Mouse (Mus musculus): ENCODE results near the gene Etl4. TPM values are rescaled to one million over a fixed set of nuclear protein-coding genes. Genes with fewer than 3 reads are reported as not detected.

The Etl4 gene
- polyA plus RNA-seq, 1 experiment from 2014 or later = 2.5 TPM

- no peak for ATAC-seq (ENCODE audit: low FRiP score, low TSS enrichment)
- Histone ChIP-seq H3K9me3 (ENCODE audit: control insufficient read depth, low read length) (no peaks in the 10 kb centered on the region), H3K4me2 (ENCODE audit: low read length) (no peak overlapping the region), H3K27me3 (ENCODE audit: control insufficient read depth, insufficient read depth, low read length) (no peaks in the 10 kb centered on the region), H3K9ac (replicated peaks; ENCODE audit: low read length) (no peak overlapping the region), H3K36me3 (ENCODE audit: control insufficient read depth, insufficient read depth, low read length) (no peaks in the 10 kb centered on the region), H3K4me1 (ENCODE audit: control insufficient read depth, insufficient read depth, low read length) (no peaks in the 10 kb centered on the region), H3K27ac (replicated peaks; ENCODE audit: low read depth, low read length) (no peak overlapping the region), H3K4me3 (replicated peaks; ENCODE audit: low read depth, low read length) (no peak overlapping the region)
- WGBS = 58% methylated on average over 9 of the region's 9 CpGs
- DNase-seq = no peak
These were observed 733.2 kb downstream of the Etl4 start for GRCm38 (mm10) chr2:20642818-20643217.

- DNase-seq (peak; percentile 16), ATAC-seq (ENCODE audit: low FRiP score, low TSS enrichment) (0 out of 2 replicates have a peak, but pooled peaks have one; percentile 41)
- H3K4me2 ChIP-seq (ENCODE audit: low read length) = no peak overlapping the region
- no peak overlapping the region for H3K27ac ChIP-seq (replicated peaks; ENCODE audit: low read depth, low read length)
- H3K36me3 ChIP-seq (ENCODE audit: control insufficient read depth, insufficient read depth, low read length) = no peaks in the 10 kb centered on the region
- H3K27me3 ChIP-seq (ENCODE audit: control insufficient read depth, insufficient read depth, low read length) = no peaks in the 10 kb centered on the region
- H3K9ac ChIP-seq (replicated peaks; ENCODE audit: low read length) = no peak overlapping the region
- no peaks in the 10 kb centered on the region for H3K9me3 ChIP-seq (ENCODE audit: control insufficient read depth, low read length)
- H3K4me1 ChIP-seq (ENCODE audit: control insufficient read depth, insufficient read depth, low read length) = no peaks in the 10 kb centered on the region
- whole genome bisulfite sequencing = 40% methylated on average over 4 of the region's 4 CpGs
- H3K4me3 ChIP-seq (replicated peaks; ENCODE audit: low read depth, low read length) = no peak overlapping the region
These were observed 740.2 kb downstream of the Etl4 start for GRCm38 (mm10) chr2:20649817-20650216.

GRCm38 (mm10) chr2:20653116-20653515 is 743.5 kb downstream of the Etl4 start:
- Histone ChIP-seq H3K4me3 (replicated peaks; ENCODE audit: low read depth, low read length) (no peak overlapping the region), H3K9me3 (ENCODE audit: control insufficient read depth, low read length) (no peaks in the 10 kb centered on the region)
- no peak for ATAC-seq (ENCODE audit: low FRiP score, low TSS enrichment)

GRCm38 (mm10) chr2:20654058-20654457 is 744.5 kb downstream of the Etl4 start:
- ATAC-seq (ENCODE audit: low FRiP score, low TSS enrichment) (no peak), DNase-seq (no peak)
- no peak overlapping the region for H3K27ac ChIP-seq (replicated peaks; ENCODE audit: low read depth, low read length)
- no peaks in the 10 kb centered on the region for H3K36me3 ChIP-seq (ENCODE audit: control insufficient read depth, insufficient read depth, low read length)
- H3K4me2 ChIP-seq (ENCODE audit: low read length) = no peak overlapping the region
- H3K9ac ChIP-seq (replicated peaks; ENCODE audit: low read length) = no peak overlapping the region
- WGBS = 90% methylated on average over 8 of the region's 8 CpGs
- no peaks in the 10 kb centered on the region for H3K4me1 ChIP-seq (ENCODE audit: control insufficient read depth, insufficient read depth, low read length)
- no peaks in the 10 kb centered on the region for H3K27me3 ChIP-seq (ENCODE audit: control insufficient read depth, insufficient read depth, low read length)
- H3K9me3 ChIP-seq (ENCODE audit: control insufficient read depth, low read length) = no peaks in the 10 kb centered on the region
- H3K4me3 ChIP-seq (replicated peaks; ENCODE audit: low read depth, low read length) = no peak overlapping the region

More at GRCm38 (mm10) chr2:20653116-20653515, 743.5 kb downstream of the Etl4 start:
- H3K27ac ChIP-seq (replicated peaks; ENCODE audit: low read depth, low read length) = no peak overlapping the region
- H3K9ac ChIP-seq (replicated peaks; ENCODE audit: low read length) = no peak overlapping the region
- no peaks in the 10 kb centered on the region for H3K27me3 ChIP-seq (ENCODE audit: control insufficient read depth, insufficient read depth, low read length)
- H3K4me1 ChIP-seq (ENCODE audit: control insufficient read depth, insufficient read depth, low read length) = no peaks in the 10 kb centered on the region
- H3K36me3 ChIP-seq (ENCODE audit: control insufficient read depth, insufficient read depth, low read length) = no peaks in the 10 kb centered on the region
- no peak overlapping the region for H3K4me2 ChIP-seq (ENCODE audit: low read length)
- no peak for DNase-seq

DNA sequence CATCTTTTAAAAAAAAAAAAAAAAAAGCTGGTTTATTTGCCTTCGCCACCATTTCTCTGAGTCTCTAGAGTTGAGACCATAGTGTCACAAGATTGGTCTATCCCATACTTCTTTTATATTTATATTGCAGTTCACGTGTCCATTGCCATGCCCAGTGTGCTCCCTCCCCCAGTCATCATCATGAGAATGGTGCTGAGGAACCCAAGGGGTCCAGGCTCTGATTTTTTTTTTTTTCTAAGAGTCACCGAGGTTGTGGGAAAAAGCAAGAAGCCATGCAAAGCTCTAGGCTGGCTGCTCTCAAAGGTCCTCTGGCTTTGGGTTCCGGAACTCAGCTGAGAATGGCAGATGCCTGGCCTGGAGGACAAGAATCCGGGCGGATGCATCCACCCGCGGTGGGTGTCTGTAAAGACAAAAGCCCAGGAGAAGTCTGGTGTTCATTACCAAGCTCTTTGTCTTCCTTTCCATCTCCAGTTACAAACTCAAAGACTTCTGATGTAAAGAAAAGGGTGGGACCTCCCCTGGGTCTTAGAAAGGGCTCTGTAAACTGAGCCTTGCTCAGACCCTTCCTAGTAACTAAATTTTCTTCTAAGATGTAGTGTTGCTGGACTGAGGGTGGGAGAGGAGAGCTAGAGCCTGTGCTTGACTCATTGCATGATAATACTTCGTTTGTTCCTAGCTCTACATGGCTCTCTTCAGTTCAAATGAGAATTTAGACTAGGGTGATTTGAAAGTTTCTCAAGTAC is 745.2 kb downstream of the Etl4 start:
- H3K4me3 ChIP-seq (replicated peaks; ENCODE audit: low read depth, low read length) = no peak overlapping the region
- no peak for ATAC-seq (ENCODE audit: low FRiP score, low TSS enrichment)
- H3K4me1 ChIP-seq (ENCODE audit: control insufficient read depth, insufficient read depth, low read length) = no peaks in the 10 kb centered on the region
- no peak for DNase-seq
- no peak overlapping the region for H3K9ac ChIP-seq (replicated peaks; ENCODE audit: low read length)
- WGBS = 32% methylated on average over 9 of the region's 9 CpGs
- H3K27me3 ChIP-seq (ENCODE audit: control insufficient read depth, insufficient read depth, low read length) = no peaks in the 10 kb centered on the region
- H3K36me3 ChIP-seq (ENCODE audit: control insufficient read depth, insufficient read depth, low read length) = no peaks in the 10 kb centered on the region
- no peaks in the 10 kb centered on the region for H3K9me3 ChIP-seq (ENCODE audit: control insufficient read depth, low read length)
- no peak overlapping the region for H3K4me2 ChIP-seq (ENCODE audit: low read length)
- no peak overlapping the region for H3K27ac ChIP-seq (replicated peaks; ENCODE audit: low read depth, low read length)

GRCm38 (mm10) chr2:20655341-20655612 is 745.7 kb downstream of the Etl4 start:
- Histone ChIP-seq H3K9me3 (ENCODE audit: control insufficient read depth, low read length) (no peaks in the 10 kb centered on the region), H3K4me2 (ENCODE audit: low read length) (no peak overlapping the region), H3K4me1 (ENCODE audit: control insufficient read depth, insufficient read depth, low read length) (no peaks in the 10 kb centered on the region), H3K27me3 (ENCODE audit: control insufficient read depth, insufficient read depth, low read length) (no peaks in the 10 kb centered on the region), H3K27ac (replicated peaks; ENCODE audit: low read depth, low read length) (no peak overlapping the region), H3K36me3 (ENCODE audit: control insufficient read depth, insufficient read depth, low read length) (no peaks in the 10 kb centered on the region), H3K4me3 (replicated peaks; ENCODE audit: low read depth, low read length) (no peak overlapping the region), H3K9ac (replicated peaks; ENCODE audit: low read length) (no peak overlapping the region)
- WGBS = 14% methylated on average over 2 of the region's 2 CpGs
- ATAC-seq (ENCODE audit: low FRiP score, low TSS enrichment) = no peak
- DNase-seq = no peak

- ATAC-seq (ENCODE audit: low FRiP score, low TSS enrichment) = no peak
- H3K27ac ChIP-seq (replicated peaks; ENCODE audit: low read depth, low read length) = no peak overlapping the region
- no peak overlapping the region for H3K4me2 ChIP-seq (ENCODE audit: low read length)
- no peak overlapping the region for H3K4me3 ChIP-seq (replicated peaks; ENCODE audit: low read depth, low read length)
- no peaks in the 10 kb centered on the region for H3K27me3 ChIP-seq (ENCODE audit: control insufficient read depth, insufficient read depth, low read length)
- H3K9ac ChIP-seq (replicated peaks; ENCODE audit: low read length) = no peak overlapping the region
- WGBS = 93% methylated on average over 3 of the region's 3 CpGs
- H3K36me3 ChIP-seq (ENCODE audit: control insufficient read depth, insufficient read depth, low read length) = no peaks in the 10 kb centered on the region
- H3K9me3 ChIP-seq (ENCODE audit: control insufficient read depth, low read length) = no peaks in the 10 kb centered on the region
- DNase-seq = no peak
- no peaks in the 10 kb centered on the region for H3K4me1 ChIP-seq (ENCODE audit: control insufficient read depth, insufficient read depth, low read length)
These were observed 748.3 kb downstream of the Etl4 start for GRCm38 (mm10) chr2:20657856-20658255.

- Histone ChIP-seq H3K4me3 (replicated peaks; ENCODE audit: low read depth, low read length) (no peak overlapping the region), H3K4me2 (ENCODE audit: low read length) (no peak overlapping the region), H3K27me3 (ENCODE audit: control insufficient read depth, insufficient read depth, low read length) (no peaks in the 10 kb centered on the region), H3K9me3 (ENCODE audit: control insufficient read depth, low read length) (no peaks in the 10 kb centered on the region), H3K36me3 (ENCODE audit: control insufficient read depth, insufficient read depth, low read length) (no peaks in the 10 kb centered on the region), H3K27ac (replicated peaks; ENCODE audit: low read depth, low read length) (no peak overlapping the region), H3K9ac (replicated peaks; ENCODE audit: low read length) (no peak overlapping the region), H3K4me1 (ENCODE audit: control insufficient read depth, insufficient read depth, low read length) (no peaks in the 10 kb centered on the region)
- ATAC-seq (ENCODE audit: low FRiP score, low TSS enrichment) (no peak), DNase-seq (no peak)
- 88% methylated on average over 11 of the region's 11 CpGs for WGBS
These were observed 752.3 kb downstream of the Etl4 start for GRCm38 (mm10) chr2:20661841-20662240.

- H3K9ac ChIP-seq (replicated peaks; ENCODE audit: low read length) = no peak overlapping the region
- no peak overlapping the region for H3K4me2 ChIP-seq (ENCODE audit: low read length)
- no peaks in the 10 kb centered on the region for H3K27me3 ChIP-seq (ENCODE audit: control insufficient read depth, insufficient read depth, low read length)
- ATAC-seq (ENCODE audit: low FRiP score, low TSS enrichment) = no peak
- no peak overlapping the region for H3K4me3 ChIP-seq (replicated peaks; ENCODE audit: low read depth, low read length)
- WGBS = 88% methylated on average over 3 of the region's 3 CpGs
- no peaks in the 10 kb centered on the region for H3K4me1 ChIP-seq (ENCODE audit: control insufficient read depth, insufficient read depth, low read length)
- no peaks in the 10 kb centered on the region for H3K36me3 ChIP-seq (ENCODE audit: control insufficient read depth, insufficient read depth, low read length)
- H3K9me3 ChIP-seq (ENCODE audit: control insufficient read depth, low read length) = no peaks in the 10 kb centered on the region
- no peak for DNase-seq
- no peak overlapping the region for H3K27ac ChIP-seq (replicated peaks; ENCODE audit: low read depth, low read length)
These were observed 753.1 kb downstream of the Etl4 start for GRCm38 (mm10) chr2:20662696-20663095.

All from midbrain, embryonic 14.5 days (tissue).